Mouse (Mus musculus) stomach, postnatal 0 days (tissue): Measurements from ENCODE around the gene Ugt1a1.

Experiments used
- CTCF ChIP-seq: IDR thresholded peaks from 2 replicates; pipeline ENCODE4 v1.5.1; 2016; ENCODE audit warnings: antibody characterized with exemption, low read depth, mild to moderate bottlenecking, moderate library complexity
- EP300 ChIP-seq: optimal IDR thresholded peaks from 2 replicates; pipeline ENCODE3; 2016; ENCODE audit warnings: antibody characterized with exemption

DNA sequence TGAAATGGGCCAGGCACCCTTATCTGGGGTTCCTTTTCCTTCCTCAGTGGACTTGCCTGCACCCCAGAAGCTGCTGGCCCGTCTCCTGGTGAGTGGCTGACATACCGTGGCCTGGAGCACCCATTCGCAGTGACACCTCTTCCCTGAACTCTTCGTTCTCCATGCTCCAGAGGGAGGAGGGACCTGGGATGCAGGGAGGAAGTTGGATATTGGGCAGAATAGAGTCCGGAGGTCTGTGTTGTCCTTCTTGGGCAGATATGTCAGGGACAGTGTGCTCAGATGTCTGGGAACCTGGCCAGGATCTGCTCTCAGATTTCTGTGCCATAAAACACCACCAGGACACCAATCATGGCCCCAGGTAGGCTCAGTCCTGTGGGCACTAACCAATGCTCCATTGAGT is 28.3 kb downstream of the Ugt1a1 start:
- TF ChIP-seq CTCF (no peak), EP300 (no peak)
